Mouse (Mus musculus) liver, embryonic 16.5 days (tissue): ENCODE measurements at regions not wholly inside any gene's neighbourhood (a gene's known extent, or its start where the extent isn't known, plus 50 kb on each side); places are given as distances from the start of the nearest gene placed in this dataset.
A peak's percentile ranks its signal among the peaks of the same experiment; 100 is the strongest.

ENCODE experiments used
- ATAC-seq: fragments of 200-750 bp; cut with Nextera tagmentation; 2 replicates; pipeline ENCODE4 v1.8.0; 2017; ENCODE audit warnings: low read depth, mild to moderate bottlenecking, moderate number of reproducible peaks, moderate library complexity
- H3K27ac ChIP-seq: fragments of 300-500 bp; sonication (generic); 2 replicates; pipeline ENCODE4 v1.5.1; 2014; ENCODE audit warnings: mild to moderate bottlenecking, low read length
- H3K27me3 ChIP-seq: fragments of 300-500 bp; sonication (generic); 2 replicates; pipeline ENCODE4 v1.6.1; 2014; ENCODE audit warnings: low read depth, low read length, mixed read lengths; ENCODE audit not compliant: control insufficient read depth, insufficient read depth
- H3K36me3 ChIP-seq: fragments of 300-500 bp; sonication (generic); 2 replicates; pipeline ENCODE4 v1.6.1; 2014; ENCODE audit warnings: mild to moderate bottlenecking; ENCODE audit not compliant: control insufficient read depth, insufficient read depth
- H3K4me1 ChIP-seq: fragments of 300-500 bp; sonication (generic); 2 replicates; pipeline ENCODE4 v1.6.1; 2014; ENCODE audit warnings: low read depth, low read length, mixed read lengths; ENCODE audit not compliant: control insufficient read depth
- H3K4me2 ChIP-seq: fragments of 300-500 bp; sonication (generic); 2 replicates; pipeline ENCODE4 v1.6.1; 2014; ENCODE audit warnings: low read depth, low read length, mixed read lengths
- H3K4me3 ChIP-seq: fragments of 300-500 bp; sonication (generic); 2 replicates; pipeline ENCODE4 v1.5.1; 2014; ENCODE audit warnings: low read depth, mild to moderate bottlenecking, low read length
- H3K9ac ChIP-seq: fragments of 300-500 bp; sonication (generic); 2 replicates; pipeline ENCODE4 v1.6.1; 2014; ENCODE audit warnings: low read depth, low read length
- H3K9me3 ChIP-seq: fragments of 300-500 bp; sonication (generic); replicated peaks from 2 replicates; pipeline ENCODE4 v1.6.1; 2016; ENCODE audit warnings: low read length; ENCODE audit not compliant: control insufficient read depth
- WGBS: fragments of 180-500 bp; shearing (Covaris S2); extraction: QIAGEN DNeasy Blood & Tissue Kit; methylation state at CpG from one replicate; pipeline ENCODE4 v1.1.7; 2014; ENCODE audit not compliant: insufficient replicate concordance; 5-methylcytosine and 5-hydroxymethylcytosine counted together

DNA sequence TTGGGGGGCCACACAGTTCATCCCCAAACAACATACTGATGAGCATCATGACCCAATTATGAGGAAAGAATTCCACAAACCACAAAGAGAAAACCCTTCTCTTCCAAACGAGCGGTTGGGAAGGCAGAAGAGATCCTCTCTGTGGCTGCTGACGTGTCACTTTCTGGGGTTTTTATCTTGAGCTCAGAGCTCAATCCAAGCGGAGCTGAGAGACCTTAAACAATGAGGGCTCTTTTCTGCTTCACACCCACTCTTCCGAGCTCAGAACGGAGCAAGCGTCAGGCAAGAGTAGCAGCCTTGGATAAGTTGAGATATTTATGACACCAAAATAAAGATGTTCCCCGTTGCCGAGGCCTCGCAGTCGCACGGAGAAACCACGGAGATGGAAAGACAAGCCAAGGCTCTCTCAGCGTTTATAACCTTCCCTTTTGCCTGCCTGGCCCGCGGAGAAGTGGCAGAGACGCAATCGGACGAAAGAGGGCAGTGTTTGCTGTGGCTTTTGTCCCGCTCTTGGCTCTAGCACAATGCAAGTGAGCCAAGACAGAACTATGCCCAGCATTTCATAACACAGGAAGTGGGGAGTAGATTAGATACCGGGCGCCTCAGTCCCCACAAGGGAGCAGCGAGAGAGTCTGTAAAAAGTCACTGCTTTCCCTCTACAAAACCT, 100.7 kb downstream of the Chic2 start:
- 2% methylated on average over 23 of the region's 23 CpGs for WGBS
- Histone ChIP-seq H3K4me2 (peak overlapping the region; percentile 48), H3K4me1 (peaks cover 2% of the 10 kb centered on the region; the same call in 1 of the 2 replicates), H3K4me3 (no peak overlapping the region), H3K9ac (no peak overlapping the region), H3K27me3 (peaks cover 3% of the 10 kb centered on the region; the same call in 1 of the 2 replicates), H3K36me3 (no peaks in the 10 kb centered on the region), H3K9me3 (no peaks in the 10 kb centered on the region), H3K27ac (no peak overlapping the region)
- peak; percentile 73 for ATAC-seq

DNA sequence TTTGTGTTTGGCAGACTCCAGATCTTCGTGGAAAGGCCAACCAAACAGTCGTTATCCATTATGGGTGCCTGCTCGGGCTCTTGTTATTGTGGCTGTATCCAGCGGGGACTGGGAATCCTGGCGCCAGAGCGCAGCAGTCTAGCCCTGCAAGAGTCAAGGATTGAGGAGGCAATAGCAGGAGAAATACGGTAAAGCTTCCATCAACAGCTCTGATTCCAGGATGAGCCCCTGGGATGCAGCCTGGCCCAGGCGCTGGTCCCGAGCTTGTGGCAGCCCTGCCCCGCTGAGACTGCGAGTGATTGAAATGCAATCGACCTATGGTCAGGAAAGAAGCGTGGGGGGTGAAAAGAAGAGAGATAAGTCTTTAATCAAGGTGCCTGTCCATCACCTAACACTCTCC, 103.1 kb downstream of the Chic2 start:
- H3K4me1 ChIP-seq, result peaks cover 2% of the 10 kb centered on the region; the same call in 1 of the 2 replicates
- 13% methylated on average over 13 of the region's 13 CpGs for WGBS
- H3K27me3 ChIP-seq, result peaks cover 3% of the 10 kb centered on the region; the same call in 1 of the 2 replicates
- no peak for ATAC-seq
- no peak overlapping the region for H3K4me3 ChIP-seq
- no peaks in the 10 kb centered on the region for H3K9me3 ChIP-seq
- H3K4me2 ChIP-seq, result no peak overlapping the region
- H3K9ac ChIP-seq, result no peak overlapping the region
- no peaks in the 10 kb centered on the region for H3K36me3 ChIP-seq
- H3K27ac ChIP-seq, result no peak overlapping the region

DNA sequence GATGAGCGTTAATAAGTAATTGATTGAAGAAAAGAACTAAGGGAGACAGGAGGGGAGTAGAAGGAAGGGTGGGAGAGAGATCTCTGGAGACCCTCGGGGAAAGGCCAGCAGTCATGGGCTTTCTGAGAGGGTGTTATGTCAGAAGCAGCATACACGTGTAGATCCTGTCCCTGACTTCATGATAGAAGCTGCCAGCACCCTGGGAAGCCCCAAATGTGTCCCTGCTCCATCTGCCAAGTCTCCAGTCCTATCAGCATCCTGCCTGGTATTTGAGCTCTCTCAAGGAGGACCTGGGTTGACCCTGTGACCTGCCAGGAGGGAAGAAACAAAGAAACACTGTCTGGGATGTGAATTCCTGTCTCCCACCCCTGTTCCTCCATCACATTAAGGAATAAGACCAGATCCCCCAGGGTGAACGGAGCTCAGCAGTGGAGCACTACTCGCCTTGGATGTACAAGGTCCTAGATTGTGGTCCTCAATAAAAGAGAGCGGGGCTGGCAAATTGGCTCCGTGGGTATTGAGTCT, 107.1 kb downstream of the Chic2 start:
- no peaks in the 10 kb centered on the region for H3K36me3 ChIP-seq
- 0 out of 2 replicates have a peak, but pooled peaks cover 3% of the 10 kb centered on the region for H3K27me3 ChIP-seq
- no peak overlapping the region for H3K9ac ChIP-seq
- ATAC-seq, result no peak
- H3K4me2 ChIP-seq, result no peak overlapping the region
- H3K4me1 ChIP-seq, result no peaks in the 10 kb centered on the region
- H3K27ac ChIP-seq, result no peak overlapping the region
- H3K4me3 ChIP-seq, result no peak overlapping the region
- H3K9me3 ChIP-seq, result no peaks in the 10 kb centered on the region
- WGBS, result 48% methylated on average over 7 of the region's 7 CpGs

DNA sequence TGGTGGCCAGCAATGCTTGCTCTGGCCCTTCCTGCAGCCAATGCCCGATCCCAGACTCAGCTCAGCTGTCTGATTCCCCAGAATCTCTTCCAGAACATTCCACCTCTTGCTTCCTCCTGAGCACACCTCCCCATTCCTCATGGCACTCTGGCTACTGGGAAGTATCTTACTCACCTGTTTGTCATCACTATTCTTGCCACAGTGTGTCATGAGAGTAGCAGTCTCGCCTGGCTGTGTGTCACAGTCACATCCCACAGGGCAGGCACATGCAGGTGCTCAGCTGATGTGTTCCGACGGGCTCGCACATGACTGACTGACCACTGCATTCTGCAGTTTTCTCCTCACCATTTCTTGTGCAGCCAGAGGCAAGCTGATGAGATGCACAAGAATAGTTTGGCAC, 108.5 kb downstream of the Chic2 start:
- ATAC-seq, result no peak
- no peak overlapping the region for H3K27ac ChIP-seq
- no peak overlapping the region for H3K4me2 ChIP-seq
- 62% methylated on average over 5 of the region's 5 CpGs for WGBS
- no peak overlapping the region for H3K9ac ChIP-seq
- H3K4me1 ChIP-seq, result no peaks in the 10 kb centered on the region
- H3K36me3 ChIP-seq, result no peaks in the 10 kb centered on the region
- H3K4me3 ChIP-seq, result no peak overlapping the region
- 0 out of 2 replicates have a peak, but pooled peaks cover 3% of the 10 kb centered on the region for H3K27me3 ChIP-seq
- no peaks in the 10 kb centered on the region for H3K9me3 ChIP-seq

DNA sequence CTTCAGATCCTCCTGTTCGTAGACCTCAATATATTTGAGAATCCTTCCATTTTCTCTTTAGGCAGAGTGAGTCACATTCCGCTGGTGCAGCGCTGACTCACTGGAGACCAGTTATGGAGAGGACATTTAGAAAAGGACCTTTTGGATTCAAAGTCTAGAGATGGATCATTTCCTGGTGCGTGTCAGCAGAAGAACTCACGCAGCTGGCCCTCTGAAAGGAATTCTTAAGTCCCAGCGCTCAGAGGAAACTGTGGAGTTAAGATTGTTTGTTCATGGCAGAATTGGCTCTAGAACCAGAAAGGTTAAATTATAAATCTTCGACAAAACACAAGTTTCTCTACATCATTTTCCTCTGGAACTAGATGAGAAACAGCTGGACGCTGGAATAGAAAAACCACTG, 108.9 kb downstream of the Chic2 start:
- Histone ChIP-seq H3K4me3 (no peak overlapping the region), H3K9me3 (no peaks in the 10 kb centered on the region), H3K27ac (no peak overlapping the region), H3K4me2 (no peak overlapping the region), H3K36me3 (no peaks in the 10 kb centered on the region), H3K27me3 (0 out of 2 replicates have a peak, but pooled peaks cover 3% of the 10 kb centered on the region), H3K9ac (no peak overlapping the region), H3K4me1 (no peaks in the 10 kb centered on the region)
- WGBS, result 65% methylated on average over 8 of the region's 8 CpGs
- no peak for ATAC-seq

DNA sequence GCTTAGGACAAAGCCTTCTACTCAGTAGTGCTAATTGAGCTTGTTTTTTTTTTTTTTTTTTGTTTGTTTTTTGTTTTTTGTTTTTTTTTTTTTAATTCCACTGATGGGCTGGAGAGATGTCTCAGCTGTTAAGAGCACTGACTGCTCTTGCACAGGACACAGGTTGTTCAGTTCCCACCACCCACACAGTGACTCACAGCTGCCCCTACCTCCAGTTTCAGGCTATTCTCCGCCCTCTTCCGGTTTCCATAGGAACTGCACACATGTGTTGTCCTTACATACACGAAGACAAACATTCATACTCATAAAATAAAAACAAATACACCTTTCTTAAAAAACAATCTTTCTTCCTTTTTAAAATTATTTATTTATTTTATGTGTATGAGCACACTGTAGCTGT, 111.3 kb downstream of the Chic2 start:
- no peak for ATAC-seq
- Histone ChIP-seq H3K4me2 (no peak overlapping the region), H3K4me3 (no peak overlapping the region), H3K9me3 (no peaks in the 10 kb centered on the region), H3K4me1 (no peaks in the 10 kb centered on the region), H3K27me3 (no peaks in the 10 kb centered on the region), H3K27ac (no peak overlapping the region), H3K9ac (no peak overlapping the region), H3K36me3 (no peaks in the 10 kb centered on the region)
- WGBS, result 62% methylated on average over 3 of the region's 3 CpGs

DNA sequence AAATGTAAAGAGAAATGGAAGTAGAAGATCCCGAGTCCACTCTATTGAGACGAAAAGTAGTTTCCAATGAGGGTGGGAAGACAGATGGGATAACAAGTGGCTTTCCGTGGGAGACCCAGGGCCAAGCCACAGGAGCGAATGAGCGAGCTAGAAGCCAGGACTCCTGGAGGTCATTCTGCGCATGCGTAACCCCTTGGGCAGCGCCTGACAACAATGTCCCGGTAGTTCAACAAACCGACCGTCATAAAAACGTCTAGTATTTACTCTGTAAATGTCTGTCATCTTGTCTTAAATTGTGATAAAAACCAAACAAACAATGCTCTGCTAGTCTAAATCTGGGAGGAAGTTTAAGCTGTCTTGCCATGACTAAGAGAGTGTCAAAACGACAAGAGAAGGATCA, 112.4 kb downstream of the Chic2 start:
- Histone ChIP-seq H3K9me3 (no peaks in the 10 kb centered on the region), H3K27ac (no peak overlapping the region), H3K4me3 (no peak overlapping the region), H3K4me1 (no peaks in the 10 kb centered on the region), H3K27me3 (no peaks in the 10 kb centered on the region), H3K36me3 (no peaks in the 10 kb centered on the region), H3K4me2 (no peak overlapping the region), H3K9ac (no peak overlapping the region)
- no peak for ATAC-seq
- WGBS, result 69% methylated on average over 13 of the region's 13 CpGs

DNA sequence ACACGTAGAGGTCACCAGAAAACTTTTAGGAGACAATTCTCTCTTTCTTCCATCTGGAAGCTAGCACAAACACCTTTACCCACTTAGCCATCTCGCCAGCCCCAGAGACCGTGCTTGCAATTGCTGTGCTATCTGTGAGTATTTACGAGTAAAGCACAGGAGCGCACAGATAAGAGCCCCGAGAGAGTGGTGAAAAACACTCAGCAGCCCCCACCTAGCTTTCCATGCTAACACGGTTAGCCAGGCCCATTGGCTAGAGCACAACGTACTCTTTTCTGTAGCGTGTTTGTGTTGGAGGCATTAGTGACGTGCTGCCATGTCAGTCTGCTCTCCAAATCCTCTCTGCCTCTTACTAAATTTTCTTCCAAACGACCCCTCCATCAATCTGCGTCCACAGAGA, 112.8 kb downstream of the Chic2 start:
- no peak overlapping the region for H3K27ac ChIP-seq
- no peak for ATAC-seq
- 67% methylated on average over 12 of the region's 12 CpGs for WGBS

DNA sequence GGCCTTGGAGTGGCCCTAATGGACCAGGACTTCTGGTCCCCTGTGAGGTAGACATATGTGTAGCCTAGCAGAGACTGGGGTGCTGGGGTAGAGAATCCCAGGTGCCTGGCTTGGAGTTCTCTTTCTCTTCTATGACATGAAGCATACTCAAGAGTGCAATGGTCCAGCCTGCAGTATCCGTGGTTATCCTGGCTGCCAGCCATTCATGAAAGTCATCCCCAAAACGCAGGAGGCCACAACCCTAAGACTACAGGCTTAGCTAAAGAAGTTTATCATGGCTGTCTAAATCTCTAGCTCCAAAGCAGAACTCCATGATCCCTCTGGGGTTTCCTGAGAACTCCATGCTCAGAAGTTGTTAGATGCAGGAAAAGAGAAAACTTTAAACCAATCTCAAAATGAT, 117.0 kb downstream of the Chic2 start:
- no peak overlapping the region for H3K9ac ChIP-seq
- ATAC-seq, result no peak
- no peak overlapping the region for H3K27ac ChIP-seq
- H3K4me3 ChIP-seq, result no peak overlapping the region
- no peaks in the 10 kb centered on the region for H3K4me1 ChIP-seq
- no peaks in the 10 kb centered on the region for H3K36me3 ChIP-seq
- WGBS, result 40% methylated on average over 2 of the region's 2 CpGs
- H3K27me3 ChIP-seq, result no peaks in the 10 kb centered on the region
- no peak overlapping the region for H3K4me2 ChIP-seq
- H3K9me3 ChIP-seq, result no peaks in the 10 kb centered on the region

More for the DNA sequence above, 112.8 kb downstream of the Chic2 start:
- Histone ChIP-seq H3K9ac (no peak overlapping the region), H3K9me3 (no peaks in the 10 kb centered on the region), H3K4me3 (no peak overlapping the region), H3K4me1 (no peaks in the 10 kb centered on the region), H3K4me2 (no peak overlapping the region), H3K36me3 (no peaks in the 10 kb centered on the region), H3K27me3 (no peaks in the 10 kb centered on the region)
